Mouse (Mus musculus): ENCODE data around the gene Tmem182. TPM values are rescaled to one million over a fixed set of nuclear protein-coding genes. Genes with fewer than 3 reads are reported as not detected.

Tmem182 gene
- under 1 TPM; 0.32 to 0.42 TPM for total RNA-seq (2021)
- long read RNA-seq, experiment 1, partial matches to known transcripts = 0 of 1 reads
- long read RNA-seq, experiment 1, other reads (novel, unspliced or antisense) = 1 of 1 reads
- long read RNA-seq, experiment 2 = 0 reads

- intact Hi-C loops (cut with DNase I) = no loop called here
- DNase-seq (ENCODE audit: low spot score in 2 of 2) = no peak
These were observed at the start of gene Tmem182 for GRCm38 (mm10) chr1:40805351-40805750. Gene Tmem182, plus strand, starts transcription at chr1:40805601.

- intact Hi-C loops (cut with DNase I) = no loop called here
- DNase-seq (ENCODE audit: low spot score in 2 of 2) = no peak
These were observed 45.5 kb upstream of the Tmem182 start for GRCm38 (mm10) chr1:40759751-40760445.

GRCm38 (mm10) chr1:40764042-40764441 lies 41.4 kb upstream of the Tmem182 start:
- intact Hi-C loops (cut with DNase I) = no loop called here
- no peak for DNase-seq (ENCODE audit: low spot score in 2 of 2)

- DNase-seq (ENCODE audit: low spot score in 2 of 2) = no peak
- intact Hi-C loops (cut with DNase I) = loop anchor here (5.0 kb wide), 1 partner anchor 187 kb away; no protein-coding TSS in a partner anchor
These were observed 40.6 kb upstream of the Tmem182 start for GRCm38 (mm10) chr1:40764701-40765275.

- intact Hi-C loops (cut with DNase I) = loop anchor here (5.0 kb wide), 1 partner anchor 188 kb away; no protein-coding TSS in a partner anchor
- DNase-seq (ENCODE audit: low spot score in 2 of 2) = no peak
These were observed 39.9 kb upstream of the Tmem182 start for GRCm38 (mm10) chr1:40765521-40765920.

GRCm38 (mm10) chr1:40767588-40767987 lies 37.8 kb upstream of the Tmem182 start:
- intact Hi-C loops (cut with DNase I) = loop anchor here (5.0 kb wide), 1 partner anchor 190 kb away; no protein-coding TSS in a partner anchor
- DNase-seq (ENCODE audit: low spot score in 2 of 2) = no peak

GRCm38 (mm10) chr1:40768606-40769005 lies 36.8 kb upstream of the Tmem182 start:
- peak; percentile 40 to 48 for DNase-seq (ENCODE audit: low spot score in 2 of 2)
- intact Hi-C loops (cut with DNase I) = loop anchor here (5.0 kb wide), 1 partner anchor 191 kb away; no protein-coding TSS in a partner anchor

GRCm38 (mm10) chr1:40769331-40769894 lies 36.0 kb upstream of the Tmem182 start:
- intact Hi-C loops (cut with DNase I) = loop anchor here (5.0 kb wide), 1 partner anchor 192 kb away; no protein-coding TSS in a partner anchor
- DNase-seq (ENCODE audit: low spot score in 2 of 2) = no peak

- intact Hi-C loops (cut with DNase I) = no loop called here
- DNase-seq (ENCODE audit: low spot score in 2 of 2) = no peak
These were observed 34.0 kb upstream of the Tmem182 start for GRCm38 (mm10) chr1:40771196-40771970.

GRCm38 (mm10) chr1:40773234-40773633 lies 32.2 kb upstream of the Tmem182 start:
- DNase-seq (ENCODE audit: low spot score in 2 of 2) = no peak
- intact Hi-C loops (cut with DNase I) = no loop called here

GRCm38 (mm10) chr1:40774040-40774439 lies 31.4 kb upstream of the Tmem182 start:
- intact Hi-C loops (cut with DNase I) = no loop called here
- no peak for DNase-seq (ENCODE audit: low spot score in 2 of 2)

GRCm38 (mm10) chr1:40776102-40776501 lies 29.3 kb upstream of the Tmem182 start:
- intact Hi-C loops (cut with DNase I) = no loop called here
- DNase-seq (ENCODE audit: low spot score in 2 of 2) = no peak

- intact Hi-C loops (cut with DNase I) = no loop called here
These were observed 28.6 kb upstream of the Tmem182 start for GRCm38 (mm10) chr1:40776763-40777162.

GRCm38 (mm10) chr1:40783450-40783849 lies 22.0 kb upstream of the Tmem182 start:
- DNase-seq (ENCODE audit: low spot score in 2 of 2) = no peak
- intact Hi-C loops (cut with DNase I) = no loop called here

More at GRCm38 (mm10) chr1:40776763-40777162, 28.6 kb upstream of the Tmem182 start:
- no peak for DNase-seq (ENCODE audit: low spot score in 2 of 2)

GRCm38 (mm10) chr1:40784306-40784705 lies 21.1 kb upstream of the Tmem182 start:
- intact Hi-C loops (cut with DNase I) = no loop called here
- DNase-seq (ENCODE audit: low spot score in 2 of 2) = no peak

GRCm38 (mm10) chr1:40785876-40786445 lies 19.4 kb upstream of the Tmem182 start:
- no peak for DNase-seq (ENCODE audit: low spot score in 2 of 2)
- intact Hi-C loops (cut with DNase I) = no loop called here

GRCm38 (mm10) chr1:40788956-40789355 lies 16.4 kb upstream of the Tmem182 start:
- intact Hi-C loops (cut with DNase I) = no loop called here
- no peak for DNase-seq (ENCODE audit: low spot score in 2 of 2)

- DNase-seq (ENCODE audit: low spot score in 2 of 2) = no peak
- intact Hi-C loops (cut with DNase I) = no loop called here
These were observed 15.7 kb upstream of the Tmem182 start for GRCm38 (mm10) chr1:40789666-40790233.

All from left cerebral cortex, postnatal 14 days (tissue).